Mouse (Mus musculus) heart, postnatal 0 days (tissue): ENCODE data around the gene Tgfb1. TPM values are rescaled to one million over a fixed set of nuclear protein-coding genes. Genes with fewer than 3 reads are reported as not detected.

Source experiments
- ATAC-seq: fragments of 200-750 bp; cut with Nextera tagmentation; 2 replicates; pipeline ENCODE4 v1.8.0; 2017; ENCODE audit warnings: low read depth, moderate number of reproducible peaks, moderate library complexity; ENCODE audit not compliant: insufficient read depth
- DNase-seq: peaks from one replicate; pipeline ENCODE4 v3.0.0-alpha.2; 2016; ENCODE audit warnings: low spot score
- H3K27ac ChIP-seq: fragments of 300-500 bp; sonication (generic); 2 replicates; pipeline ENCODE4 v1.5.1; 2014; ENCODE audit warnings: low read depth, mild to moderate bottlenecking
- H3K27me3 ChIP-seq: fragments of 300-500 bp; sonication (generic); 2 replicates; pipeline ENCODE4 v1.6.1; 2014; ENCODE audit warnings: low read length, mixed read lengths; ENCODE audit not compliant: control insufficient read depth, insufficient read depth
- H3K36me3 ChIP-seq: fragments of 300-500 bp; sonication (generic); replicated peaks from 2 replicates; pipeline ENCODE4 v1.6.1; 2014; ENCODE audit warnings: low read length, mixed read lengths; ENCODE audit not compliant: control insufficient read depth, insufficient read depth
- H3K4me1 ChIP-seq: fragments of 300-500 bp; sonication (generic); 2 replicates; pipeline ENCODE4 v1.6.1; 2014; ENCODE audit warnings: antibody characterized with exemption; ENCODE audit not compliant: control insufficient read depth, insufficient read depth
- H3K4me2 ChIP-seq: fragments of 300-500 bp; sonication (generic); 2 replicates; pipeline ENCODE4 v1.6.1; 2014; ENCODE audit warnings: low read depth, mild to moderate bottlenecking, low read length, moderate library complexity
- H3K4me3 ChIP-seq: fragments of 300-500 bp; sonication (generic); 2 replicates; pipeline ENCODE4 v1.5.1; 2014; ENCODE audit warnings: low read depth, low read length
- H3K9ac ChIP-seq: fragments of 300-500 bp; sonication (generic); replicated peaks from 2 replicates; pipeline ENCODE4 v1.6.1; 2014; ENCODE audit warnings: low read depth, low read length, mixed read lengths
- H3K9me3 ChIP-seq: fragments of 300-500 bp; sonication (generic); replicated peaks from 2 replicates; pipeline ENCODE4 v1.6.1; 2016; ENCODE audit warnings: low read length; ENCODE audit not compliant: control insufficient read depth
- CTCF ChIP-seq: IDR thresholded peaks from 2 replicates; pipeline ENCODE4 v1.5.1; 2016; ENCODE audit warnings: antibody characterized with exemption, control low read depth, low read depth
- EP300 ChIP-seq: IDR thresholded peaks from 2 replicates; pipeline ENCODE4 v1.6.1; 2016; ENCODE audit warnings: antibody characterized with exemption, low read depth
- WGBS: fragments of 180-500 bp; shearing (Covaris S2); extraction: QIAGEN DNeasy Blood & Tissue Kit; methylation state at CpG from one replicate; pipeline ENCODE4 v1.1.7; 2014; 5-methylcytosine and 5-hydroxymethylcytosine counted together
- polyA plus RNA-seq: library from polyadenylated mRNA; unstranded; fragments of >200 nt; fragmentation: Nextera tagmentation; extraction: Ambion mirVana; gene quantifications from 2 replicates; pipeline ENCODE4 v1.2.1, GENCODE M21; 2015
- total RNA-seq: library from RNA; depleted of rRNA; stranded (reverse); fragments of >200 nt; gene quantifications from 2 replicates; pipeline ENCODE4 v1.2.3, GENCODE M21; 2014; ENCODE audit warnings: low replicate concordance; rRNA removed

The Tgfb1 gene
- 10.4 and 10.7 TPM in 2 replicates for total RNA-seq
- polyA plus RNA-seq, result 2.6 TPM in 2 replicates

DNA sequence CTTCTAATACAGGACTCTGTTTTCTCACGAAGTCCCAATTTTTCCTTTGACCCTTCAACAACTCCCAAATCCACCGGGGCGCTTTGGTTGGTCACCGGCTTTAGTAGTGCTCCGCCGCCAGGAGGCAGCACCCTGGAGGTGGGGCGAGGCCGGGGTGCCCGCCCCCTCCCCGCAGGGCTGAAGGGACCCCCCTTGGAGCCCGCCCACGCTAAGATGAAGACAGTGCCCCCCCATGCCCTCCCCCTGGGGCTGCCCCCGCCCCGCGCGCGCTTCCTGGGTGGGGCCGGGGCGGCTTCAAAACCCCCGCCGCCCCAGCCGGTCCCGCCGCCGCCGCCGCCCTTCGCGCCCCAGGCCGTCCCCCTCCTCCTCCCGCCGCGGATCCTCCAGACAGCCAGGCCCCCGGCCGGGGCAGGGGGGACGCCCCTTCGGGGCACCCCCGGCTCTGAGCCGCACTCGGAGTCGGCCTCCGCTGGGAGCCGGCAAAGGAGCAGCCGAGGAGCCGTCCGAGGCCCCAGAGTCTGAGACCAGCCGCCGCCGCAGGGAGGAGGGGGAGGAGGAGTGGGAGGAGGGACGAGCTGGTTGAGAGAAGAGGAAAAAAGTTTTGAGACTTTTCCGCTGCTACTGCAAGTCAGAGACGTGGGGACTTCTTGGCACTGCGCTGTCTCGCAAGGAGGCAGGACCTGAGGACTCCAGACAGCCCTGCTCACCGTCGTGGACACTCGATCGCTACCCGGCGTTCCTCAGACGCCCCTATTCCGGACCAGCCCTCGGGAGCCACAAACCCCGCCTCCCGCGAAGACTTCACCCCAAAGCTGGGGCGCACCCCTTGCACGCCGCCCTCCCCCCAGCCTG lies at the start of gene Tgfb1:
Gene Tgfb1 (plus strand): TSS at position 323 of the 852 bp plus-strand sequence.
- Histone ChIP-seq H3K36me3 (no peaks in the 10 kb centered on the region), H3K27me3 (no peaks in the 10 kb centered on the region), H3K4me2 (peak within 1 kb of the TSS; percentile 79), H3K9me3 (no peaks in the 10 kb centered on the region), H3K27ac (peak within 1 kb of the TSS; percentile 87), H3K4me3 (peak within 1 kb of the TSS; percentile 84), H3K9ac (peak within 1 kb of the TSS; percentile 71), H3K4me1 (peaks cover 4% of the 10 kb centered on the region; the same call in 1 of the 2 replicates)
- 1% methylated on average over 57 of the region's 69 CpGs for WGBS
- ATAC-seq (peak; percentile 50), DNase-seq (peak; percentile 71)
- TF ChIP-seq EP300 (no peak), CTCF (peak; percentile 57)

GRCm38 (mm10) chr7:25637099-25637498 lies 49.7 kb upstream of the Tgfb1 start:
- ATAC-seq (no peak), DNase-seq (no peak)
- Histone ChIP-seq H3K27ac (no peak overlapping the region), H3K4me1 (no peaks in the 10 kb centered on the region), H3K36me3 (peaks cover 14% of the 10 kb centered on the region), H3K4me2 (no peak overlapping the region), H3K4me3 (no peak overlapping the region), H3K9me3 (no peaks in the 10 kb centered on the region), H3K9ac (no peak overlapping the region), H3K27me3 (no peaks in the 10 kb centered on the region)
- 79% methylated on average over 5 of the region's 5 CpGs for WGBS
- TF ChIP-seq CTCF (no peak), EP300 (no peak)

DNA sequence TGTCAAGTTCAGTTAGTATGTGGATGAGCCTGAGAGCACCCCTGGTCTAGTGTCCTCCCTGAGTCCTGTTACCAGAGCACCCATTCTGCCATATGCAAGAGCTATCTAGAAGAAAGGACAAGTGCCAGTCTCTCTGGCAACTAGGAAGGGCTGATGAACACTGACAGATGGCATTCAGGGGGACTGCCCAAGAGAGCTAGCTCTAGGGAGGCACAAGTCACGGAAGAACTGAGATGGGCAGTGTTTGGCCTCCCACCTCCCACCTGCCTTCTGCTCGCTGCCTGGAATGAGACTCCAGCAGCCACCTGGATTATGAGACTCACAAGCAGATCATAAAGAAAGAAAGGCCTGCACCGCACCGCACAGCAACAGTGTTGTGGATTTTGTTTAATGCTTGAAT lies 47.0 kb upstream of the Tgfb1 start:
- H3K4me1 ChIP-seq, result no peaks in the 10 kb centered on the region
- H3K27ac ChIP-seq, result no peak overlapping the region
- ATAC-seq (no peak), DNase-seq (no peak)
- no peak overlapping the region for H3K9ac ChIP-seq
- no peak overlapping the region for H3K4me3 ChIP-seq
- no peaks in the 10 kb centered on the region for H3K27me3 ChIP-seq
- no peaks in the 10 kb centered on the region for H3K9me3 ChIP-seq
- TF ChIP-seq EP300 (no peak), CTCF (no peak)
- WGBS, result 95% methylated on average over 4 of the region's 4 CpGs
- peaks cover 9% of the 10 kb centered on the region for H3K36me3 ChIP-seq
- H3K4me2 ChIP-seq, result no peak overlapping the region

DNA sequence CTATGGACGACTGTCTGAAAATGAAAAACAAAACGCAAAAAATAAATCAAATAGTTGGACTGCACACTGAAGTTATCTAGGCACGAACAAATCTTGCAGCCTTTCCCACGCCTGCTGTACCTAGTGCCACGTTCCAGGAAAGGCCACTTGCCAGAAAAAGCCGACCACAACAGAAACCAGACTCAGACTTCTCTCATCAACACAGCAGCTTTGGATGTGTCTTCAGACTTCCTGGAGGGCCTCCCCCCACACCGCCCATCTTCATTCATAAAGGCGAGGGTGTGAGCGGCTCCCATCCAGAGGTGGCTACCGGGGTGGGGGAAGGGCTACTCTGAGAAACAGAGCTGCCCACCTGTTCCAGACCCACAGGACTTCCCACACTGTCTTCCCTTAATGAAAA lies 42.7 kb upstream of the Tgfb1 start:
- WGBS, result 56% methylated on average over 10 of the region's 10 CpGs
- no peak overlapping the region for H3K9ac ChIP-seq
- no peak for ATAC-seq
- H3K27me3 ChIP-seq, result no peaks in the 10 kb centered on the region
- no peak for DNase-seq
- no peaks in the 10 kb centered on the region for H3K9me3 ChIP-seq
- no peak overlapping the region for H3K4me3 ChIP-seq
- H3K4me2 ChIP-seq, result no peak overlapping the region
- no peak overlapping the region for H3K27ac ChIP-seq
- H3K36me3 ChIP-seq, result peaks cover 6% of the 10 kb centered on the region; the same call in 1 of the 2 replicates
- no peaks in the 10 kb centered on the region for H3K4me1 ChIP-seq
- TF ChIP-seq CTCF (no peak), EP300 (no peak)

- Histone ChIP-seq H3K4me2 (no peak overlapping the region), H3K4me1 (no peaks in the 10 kb centered on the region), H3K9me3 (no peaks in the 10 kb centered on the region), H3K27me3 (no peaks in the 10 kb centered on the region), H3K4me3 (no peak overlapping the region), H3K36me3 (peaks cover 6% of the 10 kb centered on the region; the same call in 1 of the 2 replicates), H3K27ac (no peak overlapping the region), H3K9ac (no peak overlapping the region)
- no peak for ATAC-seq
- DNase-seq, result no peak
- WGBS, result 61% methylated on average over 4 of the region's 4 CpGs
- TF ChIP-seq CTCF (no peak), EP300 (no peak)
Measured at GRCm38 (mm10) chr7:25644631-25645030, 42.2 kb upstream of the Tgfb1 start.
